Mouse (Mus musculus) gastrocnemius, postnatal 25 days (tissue): ENCODE measurements around the gene Smoc1. TPM values are rescaled to one million over a fixed set of nuclear protein-coding genes. Genes with fewer than 3 reads are reported as not detected.

Source experiments
- DNase-seq: peaks from one replicate; pipeline ENCODE4 v3.0.0; 2022
- total RNA-seq, 2 experiments: library from RNA; stranded (reverse); gene quantifications; 1 replicate in 1 of 2; 2 replicates in 1 of 2; pipeline ENCODE4 v1.2.3; 2021

Smoc1 gene
- total RNA-seq, 2 experiments from 2014 or later: 0.38 to 5.1 TPM

DNA sequence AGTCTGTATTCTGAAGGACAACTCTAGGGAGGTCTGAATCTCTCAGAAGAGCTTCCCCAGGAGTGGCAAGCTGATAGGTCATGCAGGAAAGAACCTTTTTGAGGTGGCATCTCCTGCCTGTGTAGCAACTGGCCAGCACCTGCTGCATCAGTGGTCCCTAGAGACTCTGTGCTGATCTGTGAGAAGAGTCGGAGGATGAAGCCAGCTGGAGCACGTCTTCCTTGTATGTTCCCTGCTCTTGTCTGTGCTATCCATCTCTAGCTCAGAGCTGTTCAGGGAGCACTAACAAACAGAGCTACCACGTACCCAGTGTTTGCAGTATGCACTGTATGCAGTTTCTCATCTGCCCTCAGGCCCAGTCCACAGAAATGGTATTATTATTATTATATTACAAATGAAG is 54.4 kb downstream of the Smoc1 start:
- no peak for DNase-seq

DNA sequence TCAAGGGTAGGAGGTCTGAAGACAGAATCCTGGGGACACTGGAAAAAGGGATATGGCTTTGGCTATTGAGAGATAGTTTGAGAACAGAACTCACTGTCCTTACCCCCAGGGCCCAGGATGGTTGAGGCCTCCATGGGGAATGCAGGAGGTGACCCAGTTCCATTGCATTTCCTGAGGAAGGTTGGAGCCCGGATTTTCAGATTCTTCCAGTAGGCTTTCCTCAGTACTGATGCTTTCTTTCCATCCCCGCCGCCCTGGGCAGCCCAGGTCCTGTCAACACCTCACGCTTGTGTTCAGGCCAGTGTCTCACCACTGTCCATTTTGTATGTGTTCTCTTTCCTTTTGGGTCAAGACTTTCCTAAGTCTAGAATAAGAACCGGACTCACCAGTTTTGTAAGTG is 56.5 kb downstream of the Smoc1 start:
- DNase-seq: no peak

DNA sequence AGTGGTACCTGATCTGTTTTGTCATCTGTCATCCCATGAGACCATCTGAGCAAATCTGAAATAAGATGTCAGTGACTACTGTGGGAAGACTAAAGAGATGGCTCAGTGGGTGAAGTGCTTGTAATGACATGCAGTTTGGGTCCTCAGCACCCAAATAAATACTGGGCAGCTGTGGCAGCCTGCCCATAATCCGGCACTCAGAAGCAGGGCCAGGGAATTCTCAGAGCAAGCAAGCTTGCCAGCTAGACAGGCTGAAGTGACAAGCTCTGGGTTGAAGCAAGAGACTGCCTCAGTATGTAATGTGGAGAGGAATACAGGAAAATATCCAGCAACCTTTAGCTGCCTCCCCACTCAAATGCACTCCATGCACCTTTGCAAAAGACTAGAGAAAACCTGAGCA is 58.6 kb downstream of the Smoc1 start:
- no peak for DNase-seq

DNA sequence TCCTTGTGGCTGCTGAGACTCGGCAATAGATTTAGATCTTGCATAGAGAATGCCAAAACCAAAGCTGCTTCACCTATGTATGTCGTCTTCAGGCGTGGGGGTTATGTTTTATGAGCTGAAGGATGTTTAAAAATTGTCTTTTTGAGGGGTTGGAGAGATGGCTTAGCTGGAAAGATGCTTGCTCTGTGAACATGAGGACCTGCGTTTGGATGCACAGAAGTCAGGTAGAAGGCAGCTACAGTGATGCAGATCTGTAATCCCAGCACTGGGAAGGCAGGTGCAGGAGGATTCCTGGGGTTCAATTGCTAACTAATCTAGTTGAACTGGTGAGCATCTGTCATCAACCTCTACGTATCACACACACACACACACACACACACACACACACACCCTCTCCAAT is 61.5 kb downstream of the Smoc1 start:
- no peak for DNase-seq

DNA sequence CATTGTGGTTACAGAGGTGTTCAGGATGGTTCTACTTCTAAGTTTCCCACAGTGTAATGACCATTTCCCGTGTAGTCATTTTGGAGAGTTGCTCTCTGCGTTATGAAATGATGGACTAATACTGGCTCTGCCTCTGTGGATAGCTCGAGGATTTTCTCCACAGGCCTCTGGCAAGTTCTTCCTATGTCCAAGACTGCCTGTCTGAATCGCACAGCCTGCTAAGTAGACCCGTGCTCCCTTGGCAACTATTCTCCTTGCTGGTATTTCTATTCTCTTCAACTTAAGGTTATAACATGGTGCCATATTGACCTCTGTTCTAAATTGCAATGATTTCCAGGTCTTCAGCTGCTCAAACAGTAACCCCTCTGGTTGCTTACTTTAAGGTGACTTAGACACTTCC is 65.0 kb downstream of the Smoc1 start:
- DNase-seq: no peak

DNA sequence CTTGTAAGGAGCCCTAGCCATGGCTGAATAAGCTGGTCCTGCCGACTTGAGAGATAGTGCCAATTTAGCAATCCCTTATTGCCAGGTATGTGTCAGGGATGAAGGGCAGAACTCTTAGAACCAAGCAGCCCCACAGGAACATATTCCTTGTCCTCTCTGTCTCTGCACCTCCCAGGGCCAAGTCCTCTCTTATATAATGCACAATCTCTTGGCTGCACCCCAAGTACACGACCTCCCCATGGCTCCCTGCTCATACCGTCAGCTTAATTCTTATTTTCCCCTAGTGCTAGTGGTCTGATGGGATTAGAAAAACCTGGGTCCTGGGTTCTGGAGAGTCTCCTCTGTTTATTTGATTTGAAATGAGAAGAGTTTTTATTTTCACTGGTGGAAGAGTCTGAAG is 66.0 kb downstream of the Smoc1 start:
- no peak for DNase-seq

DNA sequence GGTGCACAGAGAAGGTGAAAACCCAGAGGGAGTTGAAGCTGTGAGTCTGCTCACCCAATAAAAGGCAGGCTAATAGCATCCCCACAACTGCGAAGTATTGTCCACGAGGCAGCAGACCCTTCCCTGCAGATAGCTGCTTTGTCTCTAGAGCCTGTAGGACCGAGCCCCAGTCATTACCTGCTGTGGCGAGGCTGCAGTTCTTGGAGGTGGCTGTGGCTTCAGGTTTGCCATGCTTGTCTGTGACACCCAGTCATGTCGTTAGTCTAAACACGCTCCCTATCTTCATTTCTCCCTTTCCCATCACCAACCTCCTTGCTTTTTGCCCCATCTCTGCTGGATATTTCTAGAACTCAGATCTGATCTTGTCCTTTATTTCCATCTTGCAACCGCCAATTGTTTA is 66.6 kb downstream of the Smoc1 start:
- DNase-seq: no peak

DNA sequence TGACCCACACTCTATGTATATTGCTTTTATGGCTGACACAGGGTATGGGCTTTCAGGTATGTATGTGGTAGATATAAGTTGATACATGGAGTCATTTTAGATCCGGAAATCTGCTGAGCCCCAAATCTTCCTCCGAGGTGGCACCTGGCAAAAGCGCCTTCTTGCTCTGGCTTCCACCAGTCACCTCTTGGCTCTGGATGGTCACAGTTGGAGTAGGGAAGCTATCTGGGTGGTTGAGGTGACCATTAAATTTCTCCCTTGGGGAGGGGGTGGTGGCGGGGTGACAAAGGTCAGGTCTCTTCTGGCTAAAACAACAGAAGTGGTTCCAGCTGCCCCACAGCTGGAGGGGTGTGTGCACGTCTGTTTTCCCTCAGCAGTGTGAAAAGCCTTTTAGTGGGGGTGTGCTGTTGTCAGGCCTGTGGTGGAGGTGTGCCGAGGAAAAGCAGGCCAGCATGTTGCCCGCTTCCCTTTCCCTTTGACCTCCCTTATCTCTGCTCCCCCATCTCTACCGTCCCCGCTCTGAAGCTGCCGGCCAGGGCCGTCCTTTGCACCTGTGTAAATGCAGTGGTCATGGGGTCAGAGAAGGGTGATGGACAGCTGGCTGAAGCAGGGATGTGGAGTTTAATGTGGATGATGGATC is 68.3 kb downstream of the Smoc1 start:
- no peak for DNase-seq

DNA sequence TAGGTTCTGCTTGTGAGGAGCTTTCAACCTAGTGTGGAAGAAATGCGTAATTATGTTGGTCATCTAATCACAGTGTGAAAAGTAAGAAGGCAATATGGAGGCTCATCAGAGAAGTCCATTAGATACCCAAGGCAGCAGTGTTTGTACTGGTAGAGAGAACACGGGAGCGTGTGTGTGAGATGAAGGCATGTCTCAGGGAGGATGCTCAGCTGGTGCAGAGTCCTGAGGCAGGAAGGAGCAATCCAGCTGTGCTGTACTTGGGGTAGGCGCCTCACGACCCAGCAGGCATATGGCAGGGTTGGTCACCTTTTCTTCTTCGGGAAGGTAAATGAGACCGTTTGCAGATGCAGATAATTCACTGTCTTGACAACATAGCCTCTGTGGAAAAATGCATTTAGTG is 70.7 kb downstream of the Smoc1 start:
- DNase-seq: no peak

DNA sequence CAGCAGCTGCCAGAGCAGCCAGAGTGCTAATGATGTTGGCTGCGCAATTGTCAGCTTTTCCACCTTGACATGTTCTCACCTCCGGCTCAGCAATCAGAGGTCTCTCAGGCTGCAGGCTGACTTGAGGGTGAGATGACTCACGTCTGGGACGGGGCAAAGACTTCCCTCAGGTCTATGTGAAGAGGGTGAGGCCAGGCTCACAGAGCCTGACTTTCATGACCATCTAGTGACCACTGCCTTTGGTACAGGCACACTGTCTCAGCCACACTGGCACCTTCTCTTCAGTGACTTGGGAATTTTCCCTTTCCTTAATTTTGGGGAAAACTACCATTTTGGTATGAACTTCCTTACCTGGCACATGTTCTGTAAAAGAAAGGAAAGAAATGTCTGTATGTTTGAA is 71.1 kb downstream of the Smoc1 start:
- DNase-seq: no peak

DNA sequence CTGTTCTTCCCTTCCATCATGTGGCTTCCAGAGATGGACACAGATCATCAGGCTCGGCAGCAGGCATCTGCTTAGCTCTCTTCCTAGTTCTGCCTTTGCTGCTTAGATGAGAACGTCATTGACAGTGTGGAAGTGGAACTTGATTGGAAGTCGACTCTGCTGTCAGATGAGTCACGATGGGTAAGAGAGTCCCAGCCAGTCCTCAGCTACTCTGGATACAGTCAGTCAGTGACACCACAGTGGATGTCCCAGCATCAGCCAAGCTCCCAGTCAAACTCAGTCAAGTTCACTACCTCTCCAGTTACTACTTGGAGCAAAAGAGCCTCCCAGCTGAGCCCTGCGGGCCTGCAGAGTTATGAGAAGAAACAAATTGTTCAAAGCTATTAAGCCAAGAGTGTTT is 72.6 kb downstream of the Smoc1 start:
- no peak for DNase-seq

DNA sequence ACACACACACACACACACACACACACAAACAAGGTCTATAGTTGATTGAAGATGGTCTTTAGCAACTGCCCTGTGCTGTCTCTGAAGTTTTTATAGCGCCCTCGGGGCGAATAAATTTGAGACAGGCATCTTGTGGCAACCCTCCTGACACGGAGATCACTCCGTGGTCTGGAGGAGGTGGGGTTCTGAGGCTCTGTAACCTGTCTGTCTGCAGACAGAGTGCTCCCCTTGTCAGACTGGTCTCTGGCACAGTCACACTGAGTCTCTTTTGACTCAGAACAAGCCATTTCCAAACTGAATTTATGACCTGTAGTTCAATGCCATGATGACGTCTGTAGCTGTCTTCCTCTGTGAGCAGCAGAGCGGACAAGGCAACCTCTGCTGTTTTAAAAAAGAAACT is 75.1 kb downstream of the Smoc1 start:
- no peak for DNase-seq

DNA sequence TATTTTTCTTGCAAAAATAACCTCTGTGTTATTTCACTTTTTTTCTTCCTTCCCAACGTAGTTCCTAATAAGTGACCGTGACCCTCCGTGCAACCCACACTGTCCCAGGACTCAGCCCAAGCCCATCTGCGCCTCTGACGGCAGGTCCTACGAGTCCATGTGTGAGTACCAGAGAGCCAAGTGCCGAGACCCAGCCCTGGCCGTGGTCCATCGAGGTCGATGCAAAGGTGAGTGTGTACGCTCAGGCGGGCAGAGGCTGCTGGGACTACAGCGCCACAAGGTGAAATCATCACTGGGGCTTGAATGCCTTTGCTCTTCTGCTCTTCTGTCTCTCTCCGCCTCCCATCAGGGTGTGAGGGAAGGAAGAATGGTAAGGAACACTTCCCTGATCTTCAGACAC is 77.9 kb downstream of the Smoc1 start:
- no peak for DNase-seq

DNA sequence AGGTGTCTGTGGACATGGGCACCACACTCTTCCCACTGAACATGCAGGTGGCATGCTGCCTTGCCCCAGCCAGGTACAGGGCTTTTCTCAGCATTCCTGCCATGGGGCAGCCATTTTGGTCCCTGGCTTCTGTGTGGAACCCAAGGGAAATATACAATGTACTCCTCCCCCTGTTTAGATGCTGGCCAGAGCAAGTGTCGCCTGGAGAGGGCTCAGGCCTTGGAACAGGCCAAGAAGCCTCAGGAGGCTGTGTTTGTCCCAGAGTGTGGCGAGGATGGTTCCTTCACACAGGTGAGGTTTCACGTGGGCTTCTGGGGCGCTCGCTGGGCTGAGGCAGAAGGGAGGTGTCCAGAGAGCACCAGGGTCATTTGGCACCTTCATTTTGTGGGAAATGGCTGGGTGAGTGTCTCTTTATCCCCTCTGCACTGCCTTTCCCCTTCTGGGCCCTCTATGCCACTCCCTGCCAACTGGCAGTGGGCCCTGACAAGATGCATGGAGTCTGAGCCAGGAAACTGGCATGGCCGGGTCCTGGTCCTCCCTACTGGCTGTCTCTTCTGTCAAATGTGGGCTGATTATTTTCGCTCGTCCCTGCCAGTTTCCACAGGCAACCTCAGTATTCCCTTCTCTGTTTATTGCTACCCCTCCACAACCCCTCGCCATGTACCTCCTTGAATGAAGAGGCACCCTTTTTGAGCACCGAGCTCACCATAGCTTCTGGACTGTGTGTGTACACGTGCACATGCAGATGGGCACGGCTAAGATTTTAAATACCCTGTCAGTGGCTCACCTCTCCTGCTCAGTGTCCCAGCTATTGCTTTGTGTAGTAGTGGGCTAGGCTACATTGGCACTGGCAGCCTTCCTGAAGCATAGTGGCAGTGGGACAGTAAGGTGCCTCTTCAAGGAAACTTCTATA is 79.4 kb downstream of the Smoc1 start:
- DNase-seq: no peak

DNA sequence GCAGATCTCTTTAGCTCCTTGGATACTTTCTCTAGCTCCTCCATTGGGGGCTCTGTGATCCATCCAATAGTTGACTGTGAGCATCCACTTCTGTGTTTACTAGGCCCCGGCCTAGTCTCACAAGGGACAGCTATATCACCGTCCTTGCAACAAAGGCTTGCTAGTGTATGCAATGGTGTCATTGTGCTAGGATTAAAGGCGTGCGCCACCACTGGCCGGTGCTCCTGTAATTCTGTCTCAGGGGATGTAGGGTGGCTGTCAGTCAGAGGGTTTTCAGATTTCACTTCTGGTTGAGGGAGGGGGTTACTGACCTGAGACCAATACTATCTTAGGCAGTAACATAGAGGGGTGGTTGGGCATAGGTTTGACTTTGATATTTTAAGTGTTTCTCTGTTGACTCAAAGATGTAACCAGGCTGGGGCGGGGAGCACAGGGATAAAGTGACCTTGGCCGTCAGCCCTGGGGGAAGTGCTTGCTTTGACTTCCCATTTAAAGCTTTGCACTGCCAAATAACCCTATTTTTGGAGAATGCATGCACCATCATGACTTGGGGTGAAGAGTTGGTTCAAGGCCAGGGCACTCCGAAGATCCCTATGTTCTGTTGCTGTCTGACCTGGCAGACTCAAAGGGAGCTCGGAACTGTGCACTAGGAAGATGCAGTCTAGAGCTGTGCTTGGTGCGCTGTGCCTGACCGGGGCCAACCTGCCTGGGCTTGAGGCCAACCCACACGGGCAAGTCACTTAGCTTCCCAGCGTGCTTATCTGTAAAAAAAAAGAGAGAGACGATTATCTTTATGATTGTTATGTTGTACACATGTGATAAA is 80.9 kb downstream of the Smoc1 start:
- no peak for DNase-seq

DNA sequence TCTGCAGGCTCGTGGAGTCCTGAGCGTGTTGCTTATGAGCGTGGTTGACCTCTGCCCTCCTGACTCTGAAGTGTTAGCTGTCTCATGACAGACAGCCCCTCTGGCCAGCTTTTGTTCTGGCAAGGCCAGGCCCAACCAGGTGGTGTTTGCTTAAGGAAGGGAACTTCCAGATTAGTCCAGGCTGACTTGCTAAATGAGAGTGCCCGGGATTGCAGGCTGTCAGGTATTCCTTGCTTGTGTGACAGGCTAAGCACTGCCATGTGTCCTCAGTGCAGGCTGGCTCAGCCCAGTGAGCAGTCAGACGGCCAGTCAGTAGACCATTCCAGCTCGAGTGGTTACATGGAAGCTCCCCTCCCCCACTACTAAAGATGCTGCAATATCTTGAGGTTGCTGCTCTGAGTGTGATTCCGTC is 82.0 kb downstream of the Smoc1 start:
- no peak for DNase-seq

DNA sequence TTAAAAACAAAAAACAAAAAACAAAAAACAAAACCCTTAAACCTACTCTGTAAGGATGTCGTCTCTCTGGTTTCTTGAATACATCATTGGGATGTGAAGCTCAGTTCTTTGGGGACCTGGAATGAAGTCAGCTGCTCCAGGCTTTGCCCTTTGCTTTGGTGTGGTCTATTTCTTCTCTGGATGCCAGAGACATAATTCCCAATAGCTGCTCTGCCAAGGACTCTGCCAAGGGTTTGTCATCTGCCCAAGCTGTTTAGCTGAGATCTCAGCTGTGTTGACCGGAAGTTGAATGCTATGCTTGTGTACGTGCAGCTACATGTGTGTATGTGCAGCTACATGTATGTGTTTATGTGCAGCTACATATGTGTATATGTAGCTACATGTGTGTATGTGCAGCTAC is 83.4 kb downstream of the Smoc1 start:
- no peak for DNase-seq

DNA sequence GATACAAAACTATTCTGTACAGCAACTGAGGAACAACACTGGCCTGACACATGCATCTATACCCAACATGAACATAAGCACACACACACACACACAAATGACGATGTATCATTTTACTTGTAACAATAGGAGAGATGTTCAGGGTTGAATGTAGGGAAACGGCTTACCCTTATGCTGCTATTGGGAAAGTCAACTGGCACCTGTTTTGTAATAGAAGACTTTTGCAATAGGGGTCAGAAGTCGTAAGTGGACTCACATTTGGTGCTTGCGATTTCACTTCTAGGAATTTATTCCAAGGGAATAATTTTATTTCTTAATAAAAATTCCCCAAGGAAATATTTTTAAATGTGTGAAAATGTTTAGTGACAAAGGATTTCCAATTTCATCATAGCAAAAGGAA is 85.7 kb downstream of the Smoc1 start:
- no peak for DNase-seq

DNA sequence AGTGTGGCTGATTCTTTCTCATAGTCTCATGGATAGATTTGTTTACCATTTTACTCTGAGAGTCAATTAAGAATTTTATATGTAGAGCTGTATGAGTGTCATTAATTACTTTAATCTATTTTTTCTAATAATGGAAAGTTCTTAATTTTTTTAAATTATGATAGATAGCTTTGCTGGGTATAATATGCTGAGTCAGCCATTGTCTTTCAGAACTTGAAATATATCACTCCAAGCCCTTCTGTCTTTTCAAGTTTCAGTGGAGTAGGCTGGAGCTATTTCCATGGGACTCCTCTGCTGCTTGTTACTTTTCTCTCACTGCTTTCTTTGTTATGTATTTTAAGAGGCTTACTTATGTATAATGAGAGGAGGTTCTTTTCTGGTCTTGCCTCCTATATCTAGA is 93.7 kb downstream of the Smoc1 start:
- no peak for DNase-seq

DNA sequence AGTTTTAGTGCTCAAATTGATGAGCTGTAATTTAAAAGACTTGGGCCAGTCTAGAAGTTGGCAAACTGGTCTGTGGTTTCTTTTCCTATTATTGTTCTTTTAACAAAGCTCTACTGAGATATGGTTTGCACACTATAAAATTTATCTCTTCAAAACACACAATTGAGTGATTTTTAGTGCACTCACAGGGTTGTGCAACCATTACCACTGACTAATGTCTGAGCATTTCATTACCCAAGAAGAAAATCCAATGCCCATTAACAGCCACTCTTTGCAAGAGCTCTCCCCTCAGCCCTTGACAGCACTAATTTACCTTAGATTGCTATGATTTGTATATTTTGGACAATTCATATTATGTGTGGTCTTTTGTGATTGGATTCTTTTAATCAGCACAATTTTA is 97.2 kb downstream of the Smoc1 start:
- no peak for DNase-seq

DNA sequence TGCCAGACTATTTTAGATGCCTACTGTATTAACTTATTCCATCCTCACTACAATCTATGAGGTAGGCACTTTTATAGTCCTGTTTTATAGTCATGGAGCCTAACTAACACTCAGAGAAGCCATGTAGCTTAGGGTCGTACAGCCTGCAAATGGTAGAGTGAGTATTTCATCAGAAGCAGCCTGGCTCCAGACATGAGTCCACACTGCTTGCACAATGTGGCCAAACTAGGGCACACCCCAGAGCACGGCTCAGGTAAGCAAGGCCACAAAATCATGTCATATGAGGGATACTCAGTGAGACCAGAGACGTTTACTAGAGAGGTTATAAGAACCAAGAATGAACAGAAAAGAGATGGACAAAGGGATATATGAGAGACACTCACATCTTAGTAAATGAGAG is 100.2 kb downstream of the Smoc1 start:
- DNase-seq: no peak

DNA sequence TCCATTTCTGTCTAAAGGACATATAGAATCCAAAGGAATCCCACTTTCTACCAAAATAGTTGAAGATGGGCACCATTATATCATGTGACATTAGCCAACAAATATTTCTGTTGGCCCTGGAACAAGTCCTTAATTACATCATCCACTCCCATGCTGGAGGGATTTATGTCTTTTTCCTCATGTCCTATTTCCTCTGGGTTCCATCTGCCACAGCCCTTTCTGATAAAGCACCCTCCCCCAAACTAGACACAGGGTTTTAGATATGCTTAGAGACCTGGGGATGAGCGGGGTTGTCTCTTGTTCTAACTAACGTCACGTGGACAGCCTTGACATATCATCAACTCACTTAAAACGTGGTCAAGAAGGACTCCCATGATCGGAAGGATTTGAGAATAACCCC is 102.1 kb downstream of the Smoc1 start:
- DNase-seq: no peak

DNA sequence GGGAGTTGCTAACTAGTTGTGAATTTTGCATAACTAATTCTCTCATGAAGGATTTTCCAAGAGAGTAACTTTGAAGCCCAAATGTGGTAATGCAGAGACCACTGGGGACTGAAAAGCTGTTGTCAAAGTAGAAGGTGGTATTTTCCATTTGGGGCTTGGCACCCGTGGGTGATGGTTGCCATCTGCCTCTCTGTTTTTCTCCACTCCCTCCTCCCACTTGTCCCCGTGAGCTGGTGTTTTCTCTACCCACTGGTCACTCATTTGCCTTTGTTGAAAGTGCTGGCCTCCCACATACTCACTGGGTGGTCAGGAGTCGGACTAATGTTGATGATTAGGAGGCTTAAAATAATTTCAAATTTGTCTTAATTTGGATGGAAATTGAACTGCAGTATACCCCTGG is 104.1 kb downstream of the Smoc1 start:
- no peak for DNase-seq
